Comparison of ENCODE assay signal across 8 mouse cellular contexts in genomic region chr12:29882871-29883617, GRCm38 (mm10). TPM values are rescaled to one million over a fixed set of nuclear protein-coding genes. Genes with fewer than 3 reads are reported as not detected.
DNase-seq lines count a peak whose midpoint lies in the region; ATAC-seq lines count a peak whose summit lies in the region.
"Had no signal": no experiment of that assay in that cellular context is flagged by ENCODE, and none has a peak within 500 bp of the region (broad histone marks: within the 10 kb centered on the region; RNA-seq: fewer than 3 reads in every experiment).

No protein-coding gene starts in this region.

- peak; percentile 71 for DNase-seq in ZHBTc4 (ENCODE audit: low read depth, low spot score)
- peak; percentile 87 to 90 for DNase-seq in cerebellum, adult 18-20 months
- DNase-seq in hindbrain, embryonic 14.5 days (ENCODE audit: low spot score) = peak; percentile 86
- peak; percentile 79 to 85 for DNase-seq in layer of hippocampus, postnatal 36 days
- peak; percentile 92 for DNase-seq in telencephalon, adult 2 months (ENCODE audit: low read depth, low spot score)

- H3K4me2 ChIP-seq in forebrain, embryonic 16.5 days (ENCODE audit: low read length) = peak overlapping the region; percentile 20; the same call in 1 of the 2 replicates
- H3K4me2 ChIP-seq in hindbrain, embryonic 14.5 days (replicated peaks) = peak overlapping the region; percentile 19; the same call in 1 of the 2 replicates
- peak overlapping the region; percentile 35 for H3K4me2 ChIP-seq in midbrain, embryonic 13.5 days (replicated peaks)
- H3K4me2 ChIP-seq: stomach, embryonic 15.5 days had no signal

- peaks cover 32% of the 10 kb centered on the region for H3K4me1 ChIP-seq in forebrain, embryonic 16.5 days (replicated peaks; ENCODE audit: control insufficient read depth, insufficient read depth, low read length)
- peaks cover 39% of the 10 kb centered on the region for H3K4me1 ChIP-seq in hindbrain, embryonic 14.5 days (replicated peaks; ENCODE audit: control insufficient read depth, insufficient read depth, low read length)
- H3K4me1 ChIP-seq in midbrain, embryonic 13.5 days (replicated peaks) = peaks cover 40% of the 10 kb centered on the region
- H3K4me1 ChIP-seq: stomach, embryonic 15.5 days had no signal

- H3K27ac ChIP-seq in forebrain, embryonic 16.5 days (ENCODE audit: low read length) = peak overlapping the region; percentile 88
- H3K27ac ChIP-seq in hindbrain, embryonic 14.5 days = peak overlapping the region; percentile 84
- peak overlapping the region; percentile 92 for H3K27ac ChIP-seq in midbrain, embryonic 13.5 days
- H3K27ac ChIP-seq: stomach, embryonic 15.5 days had no signal

- 8% methylated on average over 9 of the region's 9 CpGs for WGBS in forebrain, embryonic 16.5 days
- 10% methylated on average over 9 of the region's 9 CpGs for WGBS in hindbrain, embryonic 14.5 days
- WGBS in midbrain, embryonic 13.5 days = 6% methylated on average over 9 of the region's 9 CpGs

- no peaks in the 10 kb centered on the region for H3K9me3 ChIP-seq in forebrain, embryonic 16.5 days (ENCODE audit: control insufficient read depth, low read length)
- no peaks in the 10 kb centered on the region for H3K9me3 ChIP-seq in hindbrain, embryonic 14.5 days (ENCODE audit: control insufficient read depth, low read length)
- H3K9me3 ChIP-seq in midbrain, embryonic 13.5 days = no peaks in the 10 kb centered on the region
- H3K9me3 ChIP-seq: stomach, embryonic 15.5 days had no signal

- no peaks in the 10 kb centered on the region for H3K27me3 ChIP-seq in forebrain, embryonic 16.5 days (replicated peaks; ENCODE audit: control insufficient read depth, insufficient read depth, low read length)
- no peaks in the 10 kb centered on the region for H3K27me3 ChIP-seq in hindbrain, embryonic 14.5 days (ENCODE audit: control insufficient read depth, insufficient read depth, low read length)
- no peaks in the 10 kb centered on the region for H3K27me3 ChIP-seq in midbrain, embryonic 13.5 days
- H3K27me3 ChIP-seq: stomach, embryonic 15.5 days had no signal

- peaks cover 4% of the 10 kb centered on the region; the same call in 1 of the 2 replicates for H3K36me3 ChIP-seq in forebrain, embryonic 16.5 days (ENCODE audit: control insufficient read depth, insufficient read depth)
- peaks cover 46% of the 10 kb centered on the region for H3K36me3 ChIP-seq in hindbrain, embryonic 14.5 days (replicated peaks; ENCODE audit: control insufficient read depth, insufficient read depth)
- H3K36me3 ChIP-seq in midbrain, embryonic 13.5 days = peaks cover 27% of the 10 kb centered on the region
- H3K36me3 ChIP-seq: stomach, embryonic 15.5 days had no signal

- H3K4me3 ChIP-seq in forebrain, embryonic 16.5 days (replicated peaks; ENCODE audit: low read length) = no peak overlapping the region
- H3K4me3 ChIP-seq in hindbrain, embryonic 14.5 days (replicated peaks; ENCODE audit: low read length) = no peak overlapping the region
- H3K4me3 ChIP-seq in midbrain, embryonic 13.5 days (replicated peaks) = no peak overlapping the region
- H3K4me3 ChIP-seq: stomach, embryonic 15.5 days had no signal

- peak; percentile 93 for ATAC-seq in forebrain, embryonic 16.5 days
- ATAC-seq in hindbrain, embryonic 14.5 days (ENCODE audit: low FRiP score) = peak; percentile 86
- ATAC-seq in midbrain, embryonic 13.5 days = peak; percentile 94

- H3K9ac ChIP-seq in forebrain, embryonic 16.5 days (replicated peaks; ENCODE audit: low read depth, low read length) = 0 out of 2 replicates have a peak overlapping the region, but pooled peaks have one; percentile 28
- H3K9ac ChIP-seq in hindbrain, embryonic 14.5 days = no peak overlapping the region
- H3K9ac ChIP-seq in midbrain, embryonic 13.5 days (replicated peaks) = 0 out of 2 replicates have a peak overlapping the region, but pooled peaks have one; percentile 28
- H3K9ac ChIP-seq: stomach, embryonic 15.5 days had no signal

RNA-seq across cellular contexts. Expression of gene Pxdn, which starts 54.4 kb away (rescaled TPM):
- polyA plus RNA-seq in forebrain, embryonic 16.5 days (2015; fragmentation: Nextera tagmentation; extraction: Ambion mirVana) = 51.1 and 53.3 TPM in 2 replicates
- 60.0 and 65.3 TPM in 2 replicates for polyA plus RNA-seq in hindbrain, embryonic 14.5 days (2014; fragmentation: Nextera tagmentation; extraction: Ambion mirVana)
- total RNA-seq in layer of hippocampus, postnatal 36 days (2021) = 10 to 100 TPM; 63.9 to 69.6 TPM
- polyA plus RNA-seq in midbrain, embryonic 13.5 days (2015; fragmentation: Nextera tagmentation; extraction: Ambion mirVana) = 43.2 and 48.0 TPM in 2 replicates
